Mouse (Mus musculus): ENCODE measurements around the gene Drc7. TPM values are rescaled to one million over a fixed set of nuclear protein-coding genes. Genes with fewer than 3 reads are reported as not detected.

The Drc7 gene
- polyA plus RNA-seq, 1 experiment from 2014 or later, result 0.15 TPM

DNA sequence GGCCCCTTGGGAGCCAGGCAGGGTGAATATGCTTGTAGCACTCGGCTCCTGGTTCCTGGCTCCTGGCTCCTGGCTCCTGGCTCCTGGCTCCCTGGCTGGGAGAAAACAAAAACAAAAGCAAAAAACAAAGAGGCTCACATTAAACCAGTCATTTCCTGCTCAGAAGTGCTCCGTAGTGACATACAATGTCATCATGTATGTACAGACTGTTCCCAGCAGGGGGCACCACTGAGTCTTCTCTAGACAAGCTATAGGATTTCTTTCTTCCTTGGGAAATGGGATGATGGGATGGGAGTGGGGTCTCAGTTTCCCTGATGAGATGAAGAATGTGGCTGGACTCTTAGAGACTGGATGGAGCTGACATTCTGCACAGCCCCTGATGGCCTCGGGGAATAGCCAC lies 12.7 kb downstream of the Drc7 start:
- no peaks in the 10 kb centered on the region for H3K9me3 ChIP-seq
- H3K4me1 ChIP-seq, result no peaks in the 10 kb centered on the region
- 50% methylated on average over 3 of the region's 3 CpGs for WGBS
- no peak overlapping the region for H3K4me3 ChIP-seq
- no peaks in the 10 kb centered on the region for H3K27me3 ChIP-seq (replicated peaks; ENCODE audit: low read depth, poor library complexity, severe bottlenecking)
- H3K27ac ChIP-seq (replicated peaks), result no peak overlapping the region
- no peaks in the 10 kb centered on the region for H3K36me3 ChIP-seq (replicated peaks)
- peak; percentile 56 for DNase-seq (ENCODE audit: low spot score)

DNA sequence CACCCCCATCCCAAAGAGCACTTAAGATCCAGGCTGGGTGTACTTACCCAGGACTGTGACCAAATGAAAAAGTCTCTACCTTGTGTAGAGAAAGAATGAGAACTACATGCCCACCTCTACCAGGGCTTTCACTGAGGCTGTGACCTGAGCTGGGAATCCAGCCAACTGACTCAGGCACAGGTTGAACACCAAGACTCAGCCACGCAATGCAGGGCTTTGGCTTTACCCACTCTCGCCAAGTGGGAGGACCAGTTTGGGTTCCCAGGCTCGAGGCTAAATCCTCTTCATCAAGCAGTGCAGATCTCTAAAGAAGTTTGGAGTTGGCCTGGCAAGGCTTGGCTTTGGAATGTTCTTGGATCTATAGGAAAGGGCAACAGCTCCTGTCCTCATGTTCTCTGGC lies 20.6 kb downstream of the Drc7 start:
- no peak overlapping the region for H3K27ac ChIP-seq (replicated peaks)
- H3K27me3 ChIP-seq (replicated peaks; ENCODE audit: low read depth, poor library complexity, severe bottlenecking), result no peaks in the 10 kb centered on the region
- H3K36me3 ChIP-seq (replicated peaks), result no peaks in the 10 kb centered on the region
- no peaks in the 10 kb centered on the region for H3K9me3 ChIP-seq
- DNase-seq (ENCODE audit: low spot score), result no peak
- no peak overlapping the region for H3K4me3 ChIP-seq
- 0 out of 2 replicates have a peak, but pooled peaks cover 4% of the 10 kb centered on the region for H3K4me1 ChIP-seq
- WGBS, result 78% methylated on average over 3 of the region's 3 CpGs

DNA sequence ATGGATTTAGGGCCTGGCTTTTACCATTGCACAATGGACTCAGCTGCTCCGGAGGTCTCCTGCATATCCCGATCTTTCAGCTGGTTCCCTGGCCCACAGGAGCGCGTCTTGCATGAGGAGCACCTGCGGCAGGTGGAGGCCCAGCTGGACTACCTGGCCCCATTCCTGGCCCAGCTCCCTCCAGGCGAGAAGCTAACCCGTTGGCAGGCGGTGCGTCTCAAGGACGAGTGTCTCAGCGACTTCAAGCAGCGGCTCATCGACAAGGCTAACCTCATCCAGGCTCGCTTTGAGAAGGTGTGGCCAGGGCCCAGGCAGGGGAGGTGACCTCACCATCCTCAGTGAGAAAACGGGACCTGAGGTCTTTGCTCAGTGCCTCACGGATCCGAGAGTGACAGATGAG lies 21.2 kb downstream of the Drc7 start:
- 83% methylated on average over 17 of the region's 17 CpGs for WGBS
- Histone ChIP-seq H3K9me3 (no peaks in the 10 kb centered on the region), H3K27ac (replicated peaks) (no peak overlapping the region), H3K4me1 (0 out of 2 replicates have a peak, but pooled peaks cover 4% of the 10 kb centered on the region), H3K27me3 (replicated peaks; ENCODE audit: low read depth, poor library complexity, severe bottlenecking) (no peaks in the 10 kb centered on the region), H3K4me3 (no peak overlapping the region), H3K36me3 (replicated peaks) (no peaks in the 10 kb centered on the region)
- no peak for DNase-seq (ENCODE audit: low spot score)

DNA sequence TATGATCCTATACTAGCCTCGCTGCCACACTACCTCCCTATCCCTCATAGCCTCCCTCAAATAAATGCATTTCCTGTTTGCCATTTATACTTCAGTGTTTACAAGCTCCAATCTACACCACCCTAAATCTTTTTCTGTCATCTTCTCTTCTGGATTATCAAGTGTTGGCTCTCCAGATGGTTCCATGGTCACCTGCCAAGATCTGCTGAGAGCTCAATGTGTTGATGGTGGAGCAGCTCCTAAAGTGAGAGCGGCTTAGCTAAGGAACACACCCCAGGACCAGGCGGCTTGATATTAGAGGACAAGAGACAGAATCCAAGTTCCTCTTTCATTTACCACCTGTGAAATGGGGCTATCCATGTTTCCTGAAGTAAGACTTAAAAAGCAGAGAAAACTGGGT lies 23.2 kb downstream of the Drc7 start:
- DNase-seq (ENCODE audit: low spot score), result no peak
- Histone ChIP-seq H3K36me3 (replicated peaks) (peaks cover 6% of the 10 kb centered on the region), H3K27ac (replicated peaks) (no peak overlapping the region), H3K27me3 (replicated peaks; ENCODE audit: low read depth, poor library complexity, severe bottlenecking) (no peaks in the 10 kb centered on the region), H3K4me3 (no peak overlapping the region), H3K9me3 (no peaks in the 10 kb centered on the region), H3K4me1 (peaks cover 21% of the 10 kb centered on the region)
- WGBS, result 83% methylated on average over 3 of the region's 3 CpGs

DNA sequence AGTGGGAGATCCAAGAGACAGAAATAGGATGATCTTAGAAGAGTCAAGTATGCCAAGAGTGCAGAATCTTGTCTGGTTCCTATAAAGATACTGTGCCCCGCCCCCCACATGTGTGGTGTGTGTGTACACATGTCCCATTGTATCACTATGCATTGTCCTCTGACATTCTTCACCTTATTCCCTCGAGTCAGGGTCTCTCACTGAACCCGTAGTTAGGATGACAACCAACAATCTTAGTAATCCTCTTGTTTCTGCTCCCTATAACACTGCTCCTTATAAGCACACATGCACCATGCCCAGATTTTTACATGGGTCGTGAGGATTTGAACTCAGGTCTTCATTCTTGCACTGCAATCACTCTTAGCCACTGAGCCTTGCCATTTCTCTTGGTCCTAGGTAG lies 24.4 kb downstream of the Drc7 start:
- peaks cover 22% of the 10 kb centered on the region for H3K4me1 ChIP-seq
- no peaks in the 10 kb centered on the region for H3K27me3 ChIP-seq (replicated peaks; ENCODE audit: low read depth, poor library complexity, severe bottlenecking)
- no peak overlapping the region for H3K4me3 ChIP-seq
- H3K27ac ChIP-seq (replicated peaks), result no peak overlapping the region
- peaks cover 17% of the 10 kb centered on the region for H3K36me3 ChIP-seq (replicated peaks)
- no peak for DNase-seq (ENCODE audit: low spot score)
- 81% methylated on average over 4 of the region's 4 CpGs for WGBS
- no peaks in the 10 kb centered on the region for H3K9me3 ChIP-seq

DNA sequence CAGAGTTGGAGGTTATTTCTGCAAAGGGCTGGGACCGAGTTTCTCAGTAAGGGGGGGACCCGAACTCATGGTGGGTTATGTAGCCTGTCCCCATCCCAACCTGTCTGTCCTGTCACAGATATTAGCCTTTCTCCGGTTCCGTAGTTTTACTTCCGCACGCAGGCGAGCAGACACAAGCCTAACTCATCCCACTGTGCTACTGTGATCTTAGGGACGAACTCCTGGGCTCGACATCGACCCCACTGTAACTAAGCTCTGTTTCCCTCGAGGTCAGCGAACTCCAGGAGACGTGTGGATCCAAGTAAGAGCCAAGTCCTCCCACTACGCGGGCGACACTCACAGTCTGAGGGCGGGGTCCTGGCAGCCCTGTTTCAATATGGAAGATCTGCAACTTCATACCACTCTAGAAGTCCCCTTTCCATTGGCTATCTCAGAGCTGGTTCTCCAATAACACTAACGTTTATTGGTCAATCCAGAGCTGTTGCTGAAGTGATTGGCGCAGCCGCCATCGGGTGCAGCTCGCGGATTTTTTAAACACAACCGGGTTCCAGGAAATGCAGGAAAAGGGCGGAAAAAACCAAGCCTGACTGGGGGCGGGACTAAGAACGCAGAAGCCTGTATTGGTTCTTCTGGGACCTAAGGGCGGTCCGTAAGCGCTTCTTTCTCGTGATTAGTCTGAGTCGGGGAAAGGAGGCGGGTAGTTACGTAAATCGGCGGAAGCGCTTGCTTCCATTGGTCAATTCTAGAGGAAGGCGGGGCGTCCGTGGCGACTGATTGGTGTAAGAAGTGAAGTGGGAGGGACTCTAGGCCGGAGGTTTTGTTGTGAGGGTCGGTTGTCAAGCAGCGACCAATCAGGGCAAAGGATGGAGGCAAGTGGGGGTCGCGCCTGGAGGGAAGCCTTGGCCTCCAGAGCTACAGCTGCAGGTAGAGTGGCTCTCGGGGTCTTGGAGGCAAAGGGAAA lies 25.8 kb downstream of the Drc7 start, which contains the start of gene Katnb1:
Katnb1 (plus strand) TSS at position 806 of the 961 bp plus-strand sequence.
- Histone ChIP-seq H3K4me3 (peak within 1 kb of the TSS; percentile 86), H3K4me1 (peaks cover 22% of the 10 kb centered on the region), H3K36me3 (replicated peaks) (peaks cover 31% of the 10 kb centered on the region), H3K27me3 (replicated peaks; ENCODE audit: low read depth, poor library complexity, severe bottlenecking) (no peaks in the 10 kb centered on the region), H3K27ac (replicated peaks) (peak within 1 kb of the TSS; percentile 87), H3K9me3 (no peaks in the 10 kb centered on the region)
- WGBS, result under 1% methylated on average over 47 of the region's 47 CpGs
- DNase-seq (ENCODE audit: low spot score), result peak; percentile 98

DNA sequence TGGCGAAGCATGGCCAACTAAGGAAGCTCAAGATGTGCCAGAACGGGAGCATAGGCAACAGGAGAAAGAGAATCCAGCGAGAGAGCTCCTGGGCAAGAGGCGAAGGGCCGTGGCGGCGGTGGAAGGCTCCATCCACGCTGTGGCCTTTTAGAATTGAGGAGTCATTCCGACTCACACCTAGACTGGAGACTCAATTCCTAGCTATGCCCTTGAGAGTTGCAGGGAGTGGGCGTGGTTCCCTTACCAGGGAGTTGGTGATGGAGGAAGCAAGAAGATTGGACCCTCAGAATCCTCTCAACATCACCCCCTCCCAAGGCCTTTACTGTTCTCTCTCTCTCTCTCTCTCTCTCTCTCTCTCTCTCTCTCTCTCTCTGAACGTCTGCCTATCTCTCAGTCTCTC lies 26.7 kb downstream of the Drc7 start:
- Histone ChIP-seq H3K27me3 (replicated peaks; ENCODE audit: low read depth, poor library complexity, severe bottlenecking) (no peaks in the 10 kb centered on the region), H3K4me3 (peak overlapping the region; percentile 86), H3K27ac (replicated peaks) (peak overlapping the region; percentile 87), H3K36me3 (replicated peaks) (peaks cover 38% of the 10 kb centered on the region), H3K9me3 (no peaks in the 10 kb centered on the region), H3K4me1 (peaks cover 22% of the 10 kb centered on the region)
- WGBS, result 8% methylated on average over 11 of the region's 11 CpGs
- no peak for DNase-seq (ENCODE audit: low spot score)

DNA sequence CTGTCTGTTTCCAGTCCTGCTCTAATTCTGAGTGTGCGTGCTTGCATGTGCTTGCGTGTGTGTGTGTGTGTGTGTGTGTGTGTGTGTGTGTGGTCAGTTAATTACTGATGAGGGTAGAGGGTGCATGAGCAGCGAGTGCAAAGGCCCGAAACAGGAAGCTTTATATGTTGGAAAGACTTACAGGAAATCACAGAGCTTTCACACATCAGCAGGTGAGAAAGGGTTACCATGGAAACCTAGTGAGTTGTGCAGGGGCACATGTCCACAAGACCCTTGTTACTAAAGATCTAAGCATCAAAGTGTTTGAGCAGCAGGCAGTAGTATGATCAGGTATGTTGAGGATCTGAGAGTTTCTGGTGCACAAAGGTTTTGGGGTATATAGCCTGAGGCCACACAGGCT lies 29.4 kb downstream of the Drc7 start:
- H3K4me1 ChIP-seq, result peaks cover 22% of the 10 kb centered on the region

DNA sequence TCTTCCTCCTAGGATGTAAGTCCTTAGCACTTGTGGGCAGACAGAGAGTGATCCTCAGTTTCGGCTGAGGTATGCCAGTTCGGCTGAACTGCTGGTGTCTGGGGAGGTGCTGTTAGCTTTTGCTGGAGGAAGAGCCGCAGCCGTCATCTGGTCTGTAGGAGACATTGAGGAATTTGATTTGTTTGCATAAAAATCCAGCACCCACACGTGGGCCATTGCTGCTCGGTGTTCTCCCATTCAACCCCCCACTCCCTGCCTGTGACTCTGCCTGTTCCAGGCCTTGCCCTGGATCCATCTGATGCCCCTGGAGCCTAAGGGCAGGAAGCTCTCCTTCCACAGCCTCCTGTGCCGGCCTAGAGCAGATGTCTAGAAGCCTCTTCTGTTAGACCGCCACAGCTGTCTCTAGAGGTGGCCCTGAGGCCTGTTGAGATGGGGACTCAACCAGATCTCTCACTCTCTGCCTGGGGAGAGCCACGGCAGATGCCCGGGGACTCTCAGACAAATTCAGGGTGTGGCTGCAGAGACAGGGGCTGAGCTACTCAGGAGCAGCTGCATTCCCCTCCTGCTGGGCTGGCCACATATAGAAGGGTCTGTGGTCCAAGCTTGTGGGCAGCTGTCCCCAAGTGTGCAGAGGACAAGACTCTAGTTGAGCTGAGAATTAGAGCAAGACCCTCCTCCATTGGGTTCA lies 30.0 kb downstream of the Drc7 start:
- Histone ChIP-seq H3K4me1 (peaks cover 22% of the 10 kb centered on the region), H3K27me3 (replicated peaks; ENCODE audit: low read depth, poor library complexity, severe bottlenecking) (no peaks in the 10 kb centered on the region), H3K36me3 (replicated peaks) (peaks cover 70% of the 10 kb centered on the region), H3K27ac (replicated peaks) (peak overlapping the region; percentile 30; the same call in 1 of the 2 replicates), H3K9me3 (no peaks in the 10 kb centered on the region), H3K4me3 (no peak overlapping the region)
- DNase-seq (ENCODE audit: low spot score), result no peak
- WGBS, result 84% methylated on average over 10 of the region's 10 CpGs

More for the DNA sequence above, 29.4 kb downstream of the Drc7 start:
- H3K9me3 ChIP-seq, result no peaks in the 10 kb centered on the region
- no peaks in the 10 kb centered on the region for H3K27me3 ChIP-seq (replicated peaks; ENCODE audit: low read depth, poor library complexity, severe bottlenecking)
- peaks cover 64% of the 10 kb centered on the region for H3K36me3 ChIP-seq (replicated peaks)
- 89% methylated on average over 4 of the region's 4 CpGs for WGBS
- H3K4me3 ChIP-seq, result no peak overlapping the region
- DNase-seq (ENCODE audit: low spot score), result no peak
- H3K27ac ChIP-seq (replicated peaks), result no peak overlapping the region

DNA sequence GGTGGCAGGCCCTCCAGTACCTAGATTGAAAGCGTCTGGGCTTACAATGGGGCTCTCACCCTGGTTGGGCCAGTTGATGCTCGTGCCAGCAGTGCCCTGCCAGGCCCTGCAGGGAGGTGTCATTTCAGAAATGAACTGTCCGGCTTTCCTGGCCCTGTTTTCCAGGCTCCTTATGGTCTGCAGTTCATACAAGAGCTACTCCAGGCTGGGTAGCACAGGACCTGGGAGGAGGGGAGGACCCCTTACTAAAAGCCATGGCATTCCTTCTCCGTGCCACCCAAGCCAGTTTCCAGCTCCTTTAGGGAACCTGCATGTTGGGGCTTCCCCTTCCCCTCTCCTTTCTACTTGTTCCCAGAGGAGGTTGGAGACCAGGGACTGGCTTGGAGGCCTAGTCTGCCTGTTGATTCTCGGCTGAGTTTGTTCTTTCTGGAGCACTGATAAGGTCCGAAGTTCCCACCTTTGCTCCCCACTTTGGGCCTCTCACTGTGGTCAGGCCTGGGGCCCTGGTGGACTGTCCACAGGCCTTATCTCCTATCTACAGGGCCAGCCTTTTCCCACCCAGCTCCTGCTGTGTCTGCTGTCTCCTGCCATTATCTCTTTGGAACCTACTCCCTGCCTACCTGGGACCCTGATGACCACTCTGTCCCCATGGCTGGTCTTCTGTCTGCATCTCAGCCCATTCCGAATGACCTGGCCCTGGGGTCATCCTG lies 30.7 kb downstream of the Drc7 start:
- no peaks in the 10 kb centered on the region for H3K9me3 ChIP-seq
- H3K27me3 ChIP-seq (replicated peaks; ENCODE audit: low read depth, poor library complexity, severe bottlenecking), result no peaks in the 10 kb centered on the region
- H3K4me1 ChIP-seq, result peaks cover 17% of the 10 kb centered on the region
- H3K4me3 ChIP-seq, result no peak overlapping the region
- WGBS, result 88% methylated on average over 7 of the region's 7 CpGs
- peak overlapping the region; percentile 30; the same call in 1 of the 2 replicates for H3K27ac ChIP-seq (replicated peaks)
- H3K36me3 ChIP-seq (replicated peaks), result peaks cover 77% of the 10 kb centered on the region
- no peak for DNase-seq (ENCODE audit: low spot score)

DNA sequence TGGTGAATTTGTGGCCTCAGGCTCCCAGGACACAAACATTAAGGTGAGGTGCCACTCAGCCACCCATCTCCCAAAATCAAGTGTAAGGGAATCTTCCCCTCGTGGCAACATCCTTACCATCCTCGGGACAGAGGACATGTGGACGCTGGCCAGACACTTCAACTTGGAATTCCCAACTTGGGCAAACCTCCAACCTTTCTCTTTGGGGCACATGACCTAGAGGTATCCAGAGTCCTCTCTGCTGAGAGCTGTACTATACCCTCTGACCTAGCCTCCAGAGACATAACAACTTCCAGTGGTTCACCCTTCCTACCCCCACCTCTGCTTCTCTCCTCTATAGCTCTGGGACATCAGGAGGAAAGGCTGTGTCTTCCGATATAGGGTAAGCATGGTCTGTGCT lies 38.7 kb downstream of the Drc7 start:
- Histone ChIP-seq H3K9me3 (no peaks in the 10 kb centered on the region), H3K4me3 (no peak overlapping the region), H3K27ac (replicated peaks) (no peak overlapping the region), H3K27me3 (replicated peaks; ENCODE audit: low read depth, poor library complexity, severe bottlenecking) (no peaks in the 10 kb centered on the region), H3K4me1 (no peaks in the 10 kb centered on the region), H3K36me3 (replicated peaks) (peaks cover 99% of the 10 kb centered on the region)
- no peak for DNase-seq (ENCODE audit: low spot score)
- 90% methylated on average over 4 of the region's 4 CpGs for WGBS

DNA sequence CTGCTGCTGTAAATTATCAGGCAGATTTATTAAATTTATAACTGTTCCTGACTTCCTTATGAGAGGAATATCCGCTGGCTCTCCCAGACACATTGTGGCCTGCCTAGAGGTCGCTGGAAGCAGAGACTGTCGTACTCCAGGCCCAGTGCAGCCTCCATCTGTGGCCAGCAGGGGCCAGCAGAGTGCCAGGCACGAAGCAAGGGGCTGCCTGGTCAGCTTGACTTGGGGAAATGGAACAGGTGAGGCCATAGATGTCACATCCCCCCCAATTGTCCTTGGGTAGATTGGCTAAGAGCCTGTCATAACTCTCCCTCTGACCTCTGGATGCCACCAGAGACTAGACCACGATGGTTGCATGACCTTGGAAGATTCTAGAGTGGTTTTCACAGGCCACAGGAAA lies 44.1 kb downstream of the Drc7 start:
- H3K36me3 ChIP-seq (replicated peaks), result peaks cover 84% of the 10 kb centered on the region

More for the DNA sequence above, 44.1 kb downstream of the Drc7 start:
- H3K27me3 ChIP-seq (replicated peaks; ENCODE audit: low read depth, poor library complexity, severe bottlenecking), result no peaks in the 10 kb centered on the region
- H3K27ac ChIP-seq (replicated peaks), result no peak overlapping the region
- H3K4me3 ChIP-seq, result no peak overlapping the region
- peak; percentile 75 for DNase-seq (ENCODE audit: low spot score)
- no peaks in the 10 kb centered on the region for H3K4me1 ChIP-seq
- no peaks in the 10 kb centered on the region for H3K9me3 ChIP-seq
- 28% methylated on average over 5 of the region's 5 CpGs for WGBS

Data from embryonic facial prominence, embryonic 10.5 days (tissue).